Mouse (Mus musculus) layer of hippocampus, adult 2 months (tissue): ENCODE results near the gene Adgrf5. TPM values are rescaled to one million over a fixed set of nuclear protein-coding genes. Genes with fewer than 3 reads are reported as not detected.

Experiments
- DNase-seq, 2 experiments: peaks; one replicate each; pipeline ENCODE4 v3.0.0; 2022; ENCODE audit warnings: low spot score in 2 of 2
- H3K27ac ChIP-seq: fragments of 200-600 bp; 2 replicates; pipeline ENCODE4 v1.8.1; 2022
- H3K4me3 ChIP-seq: fragments of 200-600 bp; 2 replicates; pipeline ENCODE4 v1.8.1; 2022; ENCODE audit warnings: mild to moderate bottlenecking
- CTCF ChIP-seq: fragments of 200-600 bp; conservative IDR thresholded peaks from 2 replicates; pipeline ENCODE4 v1.8.1; 2022; ENCODE audit warnings: antibody characterized with exemption, mild to moderate bottlenecking, moderate library complexity
- total RNA-seq, 2 experiments: library from RNA; stranded (reverse); gene quantifications; 2 replicates each; pipeline ENCODE4 v1.2.3; 2021

The Adgrf5 gene
- total RNA-seq, 2 experiments from 2014 or later: 29.7 to 30.9 TPM

DNA sequence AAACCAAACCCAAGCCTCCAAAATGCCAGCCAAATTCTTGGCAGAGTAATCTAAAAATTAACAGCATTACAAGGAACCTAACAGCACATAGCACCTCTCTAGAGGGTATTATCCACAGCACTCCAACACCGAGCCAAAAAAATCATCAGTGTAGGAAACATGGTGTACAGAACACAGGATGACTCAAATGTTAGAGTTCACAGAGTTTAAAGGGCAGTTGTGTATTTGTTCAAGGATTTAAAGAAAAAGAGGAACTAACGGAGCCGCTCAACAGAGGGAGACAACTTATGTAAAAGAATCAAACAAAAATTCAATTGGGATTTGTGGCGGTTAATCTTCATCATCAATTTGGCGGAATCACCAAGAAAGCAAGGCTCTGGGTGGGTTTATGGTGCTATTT is 135.3 kb downstream of the Adgrf5 start:
- no peak for TF ChIP-seq CTCF
- Histone ChIP-seq H3K27ac (no peak overlapping the region), H3K4me3 (no peak overlapping the region)
- no peak for DNase-seq

DNA sequence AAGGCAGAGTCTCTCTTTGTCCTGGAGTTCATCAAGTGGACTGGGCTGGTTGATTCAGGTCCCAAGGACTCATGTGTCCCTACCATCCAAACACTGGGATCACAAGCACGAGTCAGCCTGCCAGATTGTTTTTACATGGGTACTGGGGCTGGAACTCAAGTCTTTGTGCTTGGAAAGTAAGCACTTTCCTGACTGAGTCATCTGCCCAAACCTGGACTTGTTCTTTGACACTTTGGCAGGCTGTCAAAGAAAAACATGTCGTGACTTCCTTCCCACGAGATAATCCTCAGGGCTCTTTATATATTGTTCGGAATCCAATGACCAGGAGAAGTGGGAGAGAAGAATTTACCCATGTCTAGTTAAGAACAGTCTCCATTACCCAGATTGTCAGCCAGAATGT is 137.3 kb downstream of the Adgrf5 start:
- DNase-seq: no peak
- H3K27ac ChIP-seq: no peak overlapping the region
- no peak for TF ChIP-seq CTCF
- H3K4me3 ChIP-seq: no peak overlapping the region

DNA sequence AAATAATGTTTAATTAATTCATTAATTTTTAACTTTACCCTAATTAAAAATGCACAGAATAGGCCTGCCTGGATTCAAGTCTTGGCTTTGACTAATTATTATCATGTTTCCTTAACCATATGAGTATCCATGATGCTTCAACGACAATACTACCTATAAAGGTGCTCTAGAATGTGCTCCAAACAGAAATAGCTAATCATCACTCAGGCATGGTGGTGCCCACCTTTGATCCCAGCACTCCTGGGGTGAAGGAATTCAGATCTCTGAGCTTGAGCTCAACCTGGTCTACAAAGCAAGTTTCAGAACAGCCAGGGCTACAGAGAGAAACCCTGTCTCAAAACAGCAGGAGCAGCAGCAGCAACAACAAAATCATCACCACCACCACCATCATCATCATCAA is 140.3 kb downstream of the Adgrf5 start:
- no peak for TF ChIP-seq CTCF
- H3K4me3 ChIP-seq: no peak overlapping the region
- no peak overlapping the region for H3K27ac ChIP-seq
- no peak for DNase-seq

DNA sequence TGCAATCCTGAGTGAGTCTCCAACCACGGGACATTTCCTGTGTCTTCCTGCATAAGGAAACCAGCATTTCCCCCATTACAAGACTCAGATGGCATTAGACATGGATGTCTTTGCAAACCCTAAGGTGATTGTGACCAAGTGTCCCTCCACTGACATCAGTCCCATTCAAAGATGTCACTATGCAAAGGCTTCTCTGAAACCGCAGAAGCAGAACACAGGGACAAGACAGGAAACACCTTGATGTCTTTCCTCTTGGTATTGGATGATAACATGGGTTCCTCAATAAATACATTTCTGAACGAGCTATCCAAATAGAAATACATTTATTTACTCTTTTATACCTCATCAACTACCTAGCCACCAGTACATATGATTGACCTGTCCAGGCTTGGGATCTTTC is 141.0 kb downstream of the Adgrf5 start:
- Histone ChIP-seq H3K27ac (no peak overlapping the region), H3K4me3 (no peak overlapping the region)
- TF ChIP-seq CTCF: no peak
- no peak for DNase-seq

DNA sequence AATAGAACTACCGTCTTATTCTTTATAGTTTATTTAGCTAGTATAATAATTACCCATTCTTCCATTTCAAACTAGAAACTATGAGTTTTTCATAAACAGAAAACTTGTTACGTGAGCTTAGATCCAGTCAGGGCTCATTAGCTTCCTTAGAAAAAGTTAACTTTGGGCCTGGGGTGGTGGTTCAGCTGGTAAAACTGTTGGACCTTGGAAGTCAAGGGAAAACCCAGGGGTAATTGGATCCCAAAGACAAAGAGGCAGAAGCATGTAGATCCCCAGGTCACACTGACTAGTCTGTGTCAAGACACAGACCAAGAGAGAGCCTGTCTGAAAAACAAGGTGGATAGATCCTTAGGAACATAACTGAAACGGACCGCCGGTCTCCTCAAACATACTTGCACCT is 141.4 kb downstream of the Adgrf5 start:
- H3K27ac ChIP-seq: no peak overlapping the region
- TF ChIP-seq CTCF: no peak
- no peak overlapping the region for H3K4me3 ChIP-seq
- DNase-seq: no peak

DNA sequence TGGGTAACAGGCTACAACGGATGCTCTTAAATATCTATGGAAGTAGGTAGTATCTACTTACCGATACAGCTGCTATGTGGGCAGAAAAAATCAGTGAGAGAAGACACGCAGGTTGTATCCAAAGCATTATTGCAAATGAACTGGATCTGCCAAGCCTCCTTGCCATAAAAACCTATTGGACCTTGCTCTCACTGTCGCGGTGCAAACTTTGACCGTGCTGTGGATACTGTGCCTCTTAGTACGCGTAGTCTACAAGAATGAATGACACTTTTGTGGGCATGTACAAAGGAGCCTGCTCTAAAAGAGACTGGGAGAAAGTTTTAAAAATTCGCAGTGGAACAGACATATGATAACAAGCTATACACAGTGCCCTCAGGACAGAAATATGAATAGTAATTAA is 142.3 kb downstream of the Adgrf5 start, which contains the start of gene Mep1a:
Mep1a (minus strand) TSS at position 221 of the 400 bp plus-strand sequence.
- Histone ChIP-seq H3K27ac (no peak within 1 kb of the TSS), H3K4me3 (no peak within 1 kb of the TSS)
- TF ChIP-seq CTCF: no peak
- DNase-seq: no peak

DNA sequence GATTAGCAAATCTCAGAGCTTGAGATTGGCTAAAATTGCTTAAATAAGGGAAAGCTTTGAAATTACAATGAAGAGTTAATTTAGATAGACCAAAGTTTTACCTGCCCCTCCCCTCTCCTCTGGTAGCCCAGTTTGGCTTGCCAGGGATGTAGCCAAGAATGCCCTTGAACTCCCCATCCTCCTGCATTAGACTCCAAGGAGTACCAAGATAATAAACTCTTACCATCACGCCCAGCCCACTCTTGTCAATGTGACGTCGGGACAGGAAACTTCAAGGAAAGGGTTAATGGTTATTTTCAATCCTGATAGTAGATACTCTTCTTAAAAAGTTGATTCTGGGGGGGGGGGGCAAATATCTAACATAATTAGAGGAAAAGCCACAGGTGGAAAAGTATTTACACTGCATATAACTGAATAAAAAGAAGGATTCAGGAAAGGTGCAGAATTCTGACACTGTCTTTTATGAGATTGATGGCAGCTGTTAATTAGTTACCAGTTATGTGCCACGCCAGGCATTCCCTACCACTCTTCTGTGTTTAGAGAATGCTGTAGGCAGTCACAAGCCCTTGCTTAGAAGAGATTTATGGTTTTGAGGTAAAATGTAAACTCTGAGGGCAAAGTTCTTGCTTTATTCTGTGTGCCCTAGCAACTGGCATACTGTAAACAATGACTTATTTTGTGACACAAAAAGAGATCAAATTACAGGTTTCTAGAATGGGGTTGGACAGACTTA is 143.8 kb downstream of the Adgrf5 start:
- no peak for TF ChIP-seq CTCF
- no peak overlapping the region for H3K4me3 ChIP-seq

DNA sequence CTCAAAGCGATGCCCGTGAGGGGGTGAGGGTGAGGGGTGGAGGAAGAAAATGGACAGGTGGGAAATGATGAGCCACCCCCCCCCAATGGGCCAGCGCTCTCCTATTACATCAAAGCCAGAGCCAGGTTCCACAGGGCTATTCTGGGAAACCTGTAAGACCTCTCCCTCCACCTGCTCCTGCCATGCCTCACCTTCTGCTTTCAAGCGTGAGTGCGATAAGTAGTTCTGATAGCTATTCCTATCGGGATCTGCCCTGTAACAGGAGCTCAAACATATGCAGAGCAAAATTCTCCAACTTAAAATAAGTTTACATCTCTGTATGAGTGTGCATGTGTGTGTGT is 144.3 kb downstream of the Adgrf5 start:
- TF ChIP-seq CTCF: no peak
- DNase-seq: no peak
- no peak overlapping the region for H3K4me3 ChIP-seq
- H3K27ac ChIP-seq: no peak overlapping the region

More for the DNA sequence above, 143.8 kb downstream of the Adgrf5 start:
- H3K27ac ChIP-seq: no peak overlapping the region
- no peak for DNase-seq

Other genes starting within 250 kb of the Adgrf5 start
- gene Adgrf1, start 90.1 kb upstream of the Adgrf5 start, total RNA-seq: not detected
- not detected for gene Mep1a, start 142.4 kb downstream of the Adgrf5 start, total RNA-seq
- gene Ankrd66, start 183.2 kb downstream of the Adgrf5 start, total RNA-seq: under 1 TPM; 0.37 to 0.38 TPM
- gene Pla2g7, start 207.6 kb downstream of the Adgrf5 start, total RNA-seq: 100 to 1,000 TPM; 106 to 116 TPM